Comparison of ENCODE assay signal across 26 mouse cellular contexts in genomic region chr11:115521080-115521479, GRCm38 (mm10). TPM values are rescaled to one million over a fixed set of nuclear protein-coding genes. Genes with fewer than 3 reads are reported as not detected.
DNase-seq lines count a peak whose midpoint lies in the region; ATAC-seq and TF ChIP-seq lines count a peak whose summit lies in the region.
"Had no signal": no experiment of that assay in that cellular context is flagged by ENCODE, and none has a peak within 500 bp of the region (broad histone marks: within the 10 kb centered on the region; RNA-seq: fewer than 3 reads in every experiment).

No protein-coding gene starts in this region.

- 71% methylated on average over 4 of the region's 4 CpGs for WGBS in heart, embryonic 12.5 days
- WGBS in heart, embryonic 15.5 days = 78% methylated on average over 4 of the region's 4 CpGs
- WGBS in kidney, embryonic 14.5 days = 80% methylated on average over 4 of the region's 4 CpGs

- TF ChIP-seq POLR2A in MEL (IDR thresholded peaks at IDR 0.05; ENCODE audit: control insufficient read depth in 1 of 2, insufficient read depth in 1 of 2, low read depth in 1 of 2, low read length in 2 of 2, poor library complexity in 1 of 2) = no peak

- H3K4me2 ChIP-seq in heart, embryonic 12.5 days = no peak overlapping the region
- H3K4me2 ChIP-seq in heart, embryonic 15.5 days = no peak overlapping the region
- H3K4me2 ChIP-seq in kidney, embryonic 14.5 days (replicated peaks; ENCODE audit: low read depth, low read length) = no peak overlapping the region
- H3K4me2 ChIP-seq: embryonic facial prominence, embryonic 13.5 days; forebrain, embryonic 12.5 days; forebrain, embryonic 15.5 days; hindbrain, embryonic 12.5 days; hindbrain, embryonic 15.5 days had no signal

- H3K4me1 ChIP-seq in heart, embryonic 12.5 days (replicated peaks) = peaks cover 21% of the 10 kb centered on the region
- peaks cover 25% of the 10 kb centered on the region for H3K4me1 ChIP-seq in heart, embryonic 15.5 days (replicated peaks)
- no peaks in the 10 kb centered on the region for H3K4me1 ChIP-seq in kidney, embryonic 14.5 days (ENCODE audit: control insufficient read depth, insufficient read depth, low read length)
- 0 out of 4 replicates have a peak, but pooled peaks cover 0 to 3% of the 10 kb centered on the region in 2 experiments for H3K4me1 ChIP-seq in MEL (ENCODE audit: control insufficient read depth in 1 of 2, insufficient read depth in 2 of 2, low read length in 2 of 2)
- H3K4me1 ChIP-seq: embryonic facial prominence, embryonic 10.5 days; embryonic facial prominence, embryonic 13.5 days; forebrain, embryonic 12.5 days; forebrain, embryonic 15.5 days; hindbrain, embryonic 12.5 days; hindbrain, embryonic 15.5 days had no signal

- peaks cover 40% of the 10 kb centered on the region for H3K36me3 ChIP-seq in heart, embryonic 12.5 days
- peaks cover 30% of the 10 kb centered on the region for H3K36me3 ChIP-seq in heart, embryonic 15.5 days
- peaks cover 36% of the 10 kb centered on the region for H3K36me3 ChIP-seq in kidney, embryonic 14.5 days (ENCODE audit: control insufficient read depth, insufficient read depth, low read length)
- H3K36me3 ChIP-seq in MEL (ENCODE audit: control insufficient read depth in 1 of 2, insufficient read depth in 2 of 2, low read length in 2 of 2) = peaks cover 7 to 20% of the 10 kb centered on the region in 2 experiments; a peak in 3 of 4 replicates

- intact Hi-C loops in heart, postnatal 10 days (cut with DNase I) = no loop called here
- intact Hi-C loops in heart, postnatal 36 days (cut with DNase I) = no loop called here

- DNase-seq in heart, postnatal 10 days = no peak
- no peak for DNase-seq in heart, postnatal 36 days
- DNase-seq in kidney, postnatal 4 days = no peak
- no peak for DNase-seq in MEL (ENCODE audit: low read depth, low spot score)
- DNase-seq: adrenal gland, adult 8-10 months; adrenal gland, postnatal 25 days; B cell, adult 2 months; cerebellum, adult 11-12 months; cerebellum, adult 8-10 months; cerebellum, postnatal 10 days; cerebellum, postnatal 36 days; embryo, embryonic 11 days; gastrocnemius, postnatal 25 days; kidney, adult 2 months had no signal

- no peaks in the 10 kb centered on the region for H3K27me3 ChIP-seq in heart, embryonic 12.5 days (replicated peaks)
- no peaks in the 10 kb centered on the region for H3K27me3 ChIP-seq in heart, embryonic 15.5 days
- no peaks in the 10 kb centered on the region for H3K27me3 ChIP-seq in kidney, embryonic 14.5 days (ENCODE audit: control insufficient read depth, insufficient read depth, low read length)
- no peaks in the 10 kb centered on the region for H3K27me3 ChIP-seq in MEL (ENCODE audit: control insufficient read depth in 1 of 2, insufficient read depth in 2 of 2, low read length in 2 of 2)
- H3K27me3 ChIP-seq: embryonic facial prominence, embryonic 13.5 days; forebrain, embryonic 12.5 days; forebrain, embryonic 15.5 days; hindbrain, embryonic 12.5 days; hindbrain, embryonic 15.5 days had no signal

- peak overlapping the region; percentile 68; the same call in 1 of the 2 replicates for H3K27ac ChIP-seq in heart, embryonic 12.5 days (ENCODE audit: poor library complexity, severe bottlenecking)
- peak overlapping the region; percentile 84 for H3K27ac ChIP-seq in heart, embryonic 15.5 days
- 0 out of 2 replicates have a peak overlapping the region, but pooled peaks have one; percentile 1 for H3K27ac ChIP-seq in kidney, embryonic 14.5 days (ENCODE audit: low read depth, low read length)
- H3K27ac ChIP-seq in MEL (ENCODE audit: control insufficient read depth, low read depth, low read length) = no peak overlapping the region
- H3K27ac ChIP-seq: embryonic facial prominence, embryonic 10.5 days; embryonic facial prominence, embryonic 13.5 days; forebrain, embryonic 12.5 days; forebrain, embryonic 15.5 days; hindbrain, embryonic 12.5 days; hindbrain, embryonic 15.5 days had no signal

- ATAC-seq in heart, embryonic 12.5 days (ENCODE audit: insufficient number of reproducible peaks, low FRiP score) = no peak
- no peak for ATAC-seq in heart, embryonic 15.5 days (replicated peaks; ENCODE audit: insufficient number of reproducible peaks, insufficient read depth, low FRiP score, low read depth)
- no peak for ATAC-seq in kidney, embryonic 14.5 days (ENCODE audit: low FRiP score, low TSS enrichment)
- ATAC-seq: activated CD4-positive, CD25-positive, alpha-beta regulatory T cell, adult 4 months; forebrain, embryonic 15.5 days; intestine, postnatal 0 days had no signal

- no peak overlapping the region for H3K4me3 ChIP-seq in heart, embryonic 12.5 days
- H3K4me3 ChIP-seq in heart, embryonic 15.5 days = no peak overlapping the region
- no peak overlapping the region for H3K4me3 ChIP-seq in kidney, embryonic 14.5 days (ENCODE audit: low read length)
- H3K4me3 ChIP-seq in MEL (ENCODE audit: control insufficient read depth in 1 of 2, insufficient read depth in 1 of 2, low read depth in 2 of 2, low read length in 2 of 2) = no peak overlapping the region
- H3K4me3 ChIP-seq: embryonic facial prominence, embryonic 10.5 days; embryonic facial prominence, embryonic 13.5 days; erythroblast, embryonic 14.5 days; forebrain, embryonic 12.5 days; forebrain, embryonic 15.5 days; hindbrain, embryonic 12.5 days; hindbrain, embryonic 15.5 days had no signal

- TF ChIP-seq RAD21 in MEL (IDR thresholded peaks at IDR 0.05; ENCODE audit: low read depth, low read length) = no peak

- TF ChIP-seq EP300 in MEL (IDR thresholded peaks at IDR 0.05; ENCODE audit: low read depth in 1 of 2, low read length in 2 of 2) = no peak

- TF ChIP-seq CTCF in MEL (IDR thresholded peaks at IDR 0.05 in 2 of 3, conservative IDR thresholded peaks at IDR 0.05 in 1 of 3; ENCODE audit: control insufficient read depth in 1 of 3, insufficient read depth in 1 of 3, low read depth in 2 of 3, low read length in 3 of 3, poor library complexity in 1 of 3, severe bottlenecking in 1 of 3) = no peak

- H3K9ac ChIP-seq in heart, embryonic 12.5 days = no peak overlapping the region
- no peak overlapping the region for H3K9ac ChIP-seq in heart, embryonic 15.5 days
- no peak overlapping the region for H3K9ac ChIP-seq in kidney, embryonic 14.5 days (ENCODE audit: low read depth, low read length)
- H3K9ac ChIP-seq in MEL (ENCODE audit: control insufficient read depth, low read depth, low read length, poor library complexity, severe bottlenecking) = no peak overlapping the region
- H3K9ac ChIP-seq: embryonic facial prominence, embryonic 13.5 days; forebrain, embryonic 12.5 days; forebrain, embryonic 15.5 days; hindbrain, embryonic 12.5 days; hindbrain, embryonic 15.5 days had no signal

- no peaks in the 10 kb centered on the region for H3K9me3 ChIP-seq in heart, embryonic 12.5 days (replicated peaks)
- no peaks in the 10 kb centered on the region for H3K9me3 ChIP-seq in heart, embryonic 15.5 days (replicated peaks)
- no peaks in the 10 kb centered on the region for H3K9me3 ChIP-seq in kidney, embryonic 14.5 days (ENCODE audit: control insufficient read depth, low read length)
- no peaks in the 10 kb centered on the region for H3K9me3 ChIP-seq in MEL (replicated peaks; ENCODE audit: insufficient read depth, low read length)
- H3K9me3 ChIP-seq: embryonic facial prominence, embryonic 10.5 days; embryonic facial prominence, embryonic 13.5 days; forebrain, embryonic 12.5 days; forebrain, embryonic 15.5 days; hindbrain, embryonic 12.5 days; hindbrain, embryonic 15.5 days had no signal

- H3K79me2 ChIP-seq in MEL (ENCODE audit: control insufficient read depth, insufficient read depth, low read length, poor library complexity) = no peaks in the 10 kb centered on the region; the same call in 1 of the 2 replicates

RNA-seq across cellular contexts. Expression of gene Jpt1, which starts 6.9 kb away (rescaled TPM):
- polyA plus RNA-seq in heart, embryonic 12.5 days (2016; fragmentation: Nextera tagmentation; extraction: Ambion mirVana) = 413 and 440 TPM in 2 replicates
- 100 to 1,000 TPM; 338 to 393 TPM for total RNA-seq in heart, postnatal 10 days (2021)
- polyA plus RNA-seq in heart, embryonic 15.5 days (2015; fragmentation: Nextera tagmentation; extraction: Ambion mirVana) = 480 and 515 TPM in 2 replicates
- total RNA-seq in heart, postnatal 36 days (2021) = 100 to 1,000 TPM; 124 to 143 TPM
- 487 and 524 TPM in 2 replicates for polyA plus RNA-seq in kidney, embryonic 14.5 days (2014; fragmentation: Nextera tagmentation; extraction: Ambion mirVana)
- total RNA-seq in MEL (2012; rRNA removed) = 331 and 353 TPM in 2 replicates
- 100 to 1,000 TPM in 1 of 2 experiments, not detected in 1; 382 TPM for polyA plus RNA-seq in MEL (2012; ENCODE audit: insufficient read depth in 1 of 2, insufficient read length in 2 of 2, low read depth in 1 of 2, low replicate concordance in 2 of 2, missing spikeins in 1 of 2)

RNA-seq across cellular contexts. Expression of gene Sumo2, which starts 15.0 kb away (rescaled TPM):
- polyA plus RNA-seq in heart, embryonic 12.5 days (2016; fragmentation: Nextera tagmentation; extraction: Ambion mirVana) = 673 and 675 TPM in 2 replicates
- 100 to 1,000 TPM; 217 to 251 TPM for total RNA-seq in heart, postnatal 10 days (2021)
- 566 and 571 TPM in 2 replicates for polyA plus RNA-seq in heart, embryonic 15.5 days (2015; fragmentation: Nextera tagmentation; extraction: Ambion mirVana)
- total RNA-seq in heart, postnatal 36 days (2021) = 100 to 1,000 TPM; 165 to 185 TPM
- polyA plus RNA-seq in kidney, embryonic 14.5 days (2014; fragmentation: Nextera tagmentation; extraction: Ambion mirVana) = 1,228 and 1,562 TPM in 2 replicates
- 653 and 657 TPM in 2 replicates for total RNA-seq in MEL (2012; rRNA removed)
- 100 to 1,000 TPM in 1 of 2 experiments, not detected in 1; 556 TPM for polyA plus RNA-seq in MEL (2012; ENCODE audit: insufficient read depth in 1 of 2, insufficient read length in 2 of 2, low read depth in 1 of 2, low replicate concordance in 2 of 2, missing spikeins in 1 of 2)

RNA-seq across cellular contexts. Expression of gene Nt5c, which starts 29.4 kb away (rescaled TPM):
- 56.2 and 58.2 TPM in 2 replicates for polyA plus RNA-seq in heart, embryonic 12.5 days (2016; fragmentation: Nextera tagmentation; extraction: Ambion mirVana)
- total RNA-seq in heart, postnatal 10 days (2021) = 10 to 100 TPM; 24.6 to 26.7 TPM
- polyA plus RNA-seq in heart, embryonic 15.5 days (2015; fragmentation: Nextera tagmentation; extraction: Ambion mirVana) = 49.6 and 62.1 TPM in 2 replicates
- total RNA-seq in heart, postnatal 36 days (2021) = 10 to 100 TPM; 13.1 to 14.2 TPM
- 75.6 and 76.3 TPM in 2 replicates for polyA plus RNA-seq in kidney, embryonic 14.5 days (2014; fragmentation: Nextera tagmentation; extraction: Ambion mirVana)
- total RNA-seq in MEL (2012; rRNA removed) = 96.6 and 99.3 TPM in 2 replicates
- polyA plus RNA-seq in MEL (2012; ENCODE audit: insufficient read depth in 1 of 2, insufficient read length in 2 of 2, low read depth in 1 of 2, low replicate concordance in 2 of 2, missing spikeins in 1 of 2) = 100 to 1,000 TPM in 1 of 2 experiments, not detected in 1; 102 TPM

RNA-seq across cellular contexts. Expression of gene Nup85, which starts 43.2 kb away (rescaled TPM):
- 117 and 132 TPM in 2 replicates for polyA plus RNA-seq in heart, embryonic 12.5 days (2016; fragmentation: Nextera tagmentation; extraction: Ambion mirVana)
- total RNA-seq in heart, postnatal 10 days (2021) = 10 to 100 TPM; 27.0 to 28.1 TPM
- polyA plus RNA-seq in heart, embryonic 15.5 days (2015; fragmentation: Nextera tagmentation; extraction: Ambion mirVana) = 80.8 and 105 TPM in 2 replicates
- total RNA-seq in heart, postnatal 36 days (2021) = 10 to 100 TPM; 23.5 to 23.8 TPM
- 159 and 197 TPM in 2 replicates for polyA plus RNA-seq in kidney, embryonic 14.5 days (2014; fragmentation: Nextera tagmentation; extraction: Ambion mirVana)
- total RNA-seq in MEL (2012; rRNA removed) = 338 and 362 TPM in 2 replicates
- 100 to 1,000 TPM in 1 of 2 experiments, not detected in 1; 370 TPM for polyA plus RNA-seq in MEL (2012; ENCODE audit: insufficient read depth in 1 of 2, insufficient read length in 2 of 2, low read depth in 1 of 2, low replicate concordance in 2 of 2, missing spikeins in 1 of 2)

RNA-seq across cellular contexts. Expression of gene Armc7, which starts 45.6 kb away (rescaled TPM):
- 5.8 and 6.4 TPM in 2 replicates for polyA plus RNA-seq in heart, embryonic 12.5 days (2016; fragmentation: Nextera tagmentation; extraction: Ambion mirVana)
- total RNA-seq in heart, postnatal 10 days (2021) = 1 to 10 TPM; 2.3 to 2.6 TPM
- 4.6 and 6.2 TPM in 2 replicates for polyA plus RNA-seq in heart, embryonic 15.5 days (2015; fragmentation: Nextera tagmentation; extraction: Ambion mirVana)
- total RNA-seq in heart, postnatal 36 days (2021) = 1 to 10 TPM; 1.5 to 2.4 TPM
- 5.7 and 7.9 TPM in 2 replicates for polyA plus RNA-seq in kidney, embryonic 14.5 days (2014; fragmentation: Nextera tagmentation; extraction: Ambion mirVana)
- total RNA-seq in MEL (2012; rRNA removed) = 7.0 and 9.1 TPM in 2 replicates
- polyA plus RNA-seq in MEL (2012; ENCODE audit: insufficient read depth in 1 of 2, insufficient read length in 2 of 2, low read depth in 1 of 2, low replicate concordance in 2 of 2, missing spikeins in 1 of 2) = 10 to 100 TPM in 1 of 2 experiments, not detected in 1; 13.1 TPM
